Mouse (Mus musculus): Measurements from ENCODE around the gene Rubcn. TPM values are rescaled to one million over a fixed set of nuclear protein-coding genes. Genes with fewer than 3 reads are reported as not detected.

The Rubcn gene
- polyA plus RNA-seq, 1 experiment, result 22.1 TPM

GRCm38 (mm10) chr16:32813771-32814170 lies 63.8 kb downstream of the Rubcn start:
- no peak overlapping the region for H3K4me3 ChIP-seq (ENCODE audit: insufficient read depth, poor library complexity, severe bottlenecking)
- no peaks in the 10 kb centered on the region for H3K79me2 ChIP-seq (ENCODE audit: control insufficient read depth, insufficient read depth)
- no peaks in the 10 kb centered on the region for H3K79me3 ChIP-seq (ENCODE audit: low read depth)
- TF ChIP-seq FOSL1 (IDR thresholded peaks at IDR 0.05; ENCODE audit: insufficient read depth, low read length, poor library complexity, severe bottlenecking) (no peak), MYOG (IDR thresholded peaks at IDR 0.05; ENCODE audit: control insufficient read depth, extremely low read depth, insufficient read length) (no peak)
- H3K27me3 ChIP-seq (ENCODE audit: control insufficient read depth, insufficient read depth, insufficient read length), result no peaks in the 10 kb centered on the region
- no peaks in the 10 kb centered on the region for H3K36me3 ChIP-seq (ENCODE audit: control insufficient read depth, insufficient read depth)
- H3ac ChIP-seq (ENCODE audit: control insufficient read depth, insufficient read length, low read depth), result no peak overlapping the region

GRCm38 (mm10) chr16:32813362-32813761 lies 64.2 kb downstream of the Rubcn start:
- no peak overlapping the region for H3K4me3 ChIP-seq (ENCODE audit: insufficient read depth, poor library complexity, severe bottlenecking)

GRCm38 (mm10) chr16:32812888-32813361 lies 64.6 kb downstream of the Rubcn start:
- TF ChIP-seq CTCF (IDR thresholded peaks at IDR 0.05; ENCODE audit: control insufficient read depth, insufficient read depth, insufficient read length), result peak; percentile 68
- TF ChIP-seq FOSL1 (IDR thresholded peaks at IDR 0.05; ENCODE audit: insufficient read depth, low read length, poor library complexity, severe bottlenecking), result no peak
- Histone ChIP-seq H3K36me3 (ENCODE audit: control insufficient read depth, insufficient read depth) (no peaks in the 10 kb centered on the region), H3K4me3 (ENCODE audit: insufficient read depth, poor library complexity, severe bottlenecking) (no peak overlapping the region)

More at GRCm38 (mm10) chr16:32813362-32813761, 64.2 kb downstream of the Rubcn start:
- no peaks in the 10 kb centered on the region for H3K36me3 ChIP-seq (ENCODE audit: control insufficient read depth, insufficient read depth)
- no peaks in the 10 kb centered on the region for H3K79me2 ChIP-seq (ENCODE audit: control insufficient read depth, insufficient read depth)
- no peak for TF ChIP-seq MYOD1 (IDR thresholded peaks at IDR 0.05; ENCODE audit: control insufficient read depth, insufficient read length, low read depth)
- H3K27me3 ChIP-seq (ENCODE audit: control insufficient read depth, insufficient read depth, insufficient read length), result no peaks in the 10 kb centered on the region
- H3K79me3 ChIP-seq (ENCODE audit: low read depth), result no peaks in the 10 kb centered on the region
- no peak overlapping the region for H3ac ChIP-seq (ENCODE audit: control insufficient read depth, insufficient read length, low read depth)

GRCm38 (mm10) chr16:32810321-32810720 lies 67.2 kb downstream of the Rubcn start, which contains the start of gene Smbd1:
Smbd1 (minus strand) TSS chr16:32810477.
- no peaks in the 10 kb centered on the region for H3K79me2 ChIP-seq (ENCODE audit: control insufficient read depth, insufficient read depth)
- H3K4me3 ChIP-seq (ENCODE audit: insufficient read depth, poor library complexity, severe bottlenecking), result no peak within 1 kb of the TSS
- TF ChIP-seq MYOG (IDR thresholded peaks at IDR 0.05; ENCODE audit: control insufficient read depth, extremely low read depth, insufficient read length) (no peak), CTCF (IDR thresholded peaks at IDR 0.05; ENCODE audit: control insufficient read depth, insufficient read depth, insufficient read length) (no peak), MAX (IDR thresholded peaks at IDR 0.05) (no peak), MYOD1 (IDR thresholded peaks at IDR 0.05; ENCODE audit: control insufficient read depth, insufficient read length, low read depth) (no peak), USF1 (IDR thresholded peaks at IDR 0.05; ENCODE audit: low read depth) (no peak), FOSL1 (IDR thresholded peaks at IDR 0.05; ENCODE audit: insufficient read depth, low read length, poor library complexity, severe bottlenecking) (no peak), CEBPB (IDR thresholded peaks at IDR 0.05; ENCODE audit: low read depth) (no peak)
- no peak within 1 kb of the TSS for H3ac ChIP-seq (ENCODE audit: control insufficient read depth, insufficient read length, low read depth)
- no peaks in the 10 kb centered on the region for H3K36me3 ChIP-seq (ENCODE audit: control insufficient read depth, insufficient read depth)
- no peaks in the 10 kb centered on the region for H3K79me3 ChIP-seq (ENCODE audit: low read depth)
- H3K27me3 ChIP-seq (ENCODE audit: control insufficient read depth, insufficient read depth, insufficient read length), result no peaks in the 10 kb centered on the region

More at GRCm38 (mm10) chr16:32812888-32813361, 64.6 kb downstream of the Rubcn start:
- H3K27me3 ChIP-seq (ENCODE audit: control insufficient read depth, insufficient read depth, insufficient read length), result no peaks in the 10 kb centered on the region
- H3K79me3 ChIP-seq (ENCODE audit: low read depth), result no peaks in the 10 kb centered on the region
- H3K79me2 ChIP-seq (ENCODE audit: control insufficient read depth, insufficient read depth), result no peaks in the 10 kb centered on the region
- no peak overlapping the region for H3ac ChIP-seq (ENCODE audit: control insufficient read depth, insufficient read length, low read depth)

- no peaks in the 10 kb centered on the region for H3K79me3 ChIP-seq (ENCODE audit: low read depth)
- TF ChIP-seq CTCF (IDR thresholded peaks at IDR 0.05; ENCODE audit: control insufficient read depth, insufficient read depth, insufficient read length) (no peak), MYOD1 (IDR thresholded peaks at IDR 0.05; ENCODE audit: control insufficient read depth, insufficient read length, low read depth) (no peak), MYOG (IDR thresholded peaks at IDR 0.05; ENCODE audit: control insufficient read depth, extremely low read depth, insufficient read length) (no peak), CEBPB (IDR thresholded peaks at IDR 0.05; ENCODE audit: low read depth) (no peak), USF1 (IDR thresholded peaks at IDR 0.05; ENCODE audit: low read depth) (no peak), MAX (IDR thresholded peaks at IDR 0.05) (no peak), FOSL1 (IDR thresholded peaks at IDR 0.05; ENCODE audit: insufficient read depth, low read length, poor library complexity, severe bottlenecking) (no peak)
- H3K4me3 ChIP-seq (ENCODE audit: insufficient read depth, poor library complexity, severe bottlenecking), result no peak overlapping the region
- H3K27me3 ChIP-seq (ENCODE audit: control insufficient read depth, insufficient read depth, insufficient read length), result no peaks in the 10 kb centered on the region
- H3K79me2 ChIP-seq (ENCODE audit: control insufficient read depth, insufficient read depth), result no peaks in the 10 kb centered on the region
- no peaks in the 10 kb centered on the region for H3K36me3 ChIP-seq (ENCODE audit: control insufficient read depth, insufficient read depth)
- no peak overlapping the region for H3ac ChIP-seq (ENCODE audit: control insufficient read depth, insufficient read length, low read depth)
These were observed 70.0 kb downstream of the Rubcn start for GRCm38 (mm10) chr16:32807408-32808185.

GRCm38 (mm10) chr16:32805151-32805550 lies 72.4 kb downstream of the Rubcn start:
- H3ac ChIP-seq (ENCODE audit: control insufficient read depth, insufficient read length, low read depth), result no peak overlapping the region
- H3K79me2 ChIP-seq (ENCODE audit: control insufficient read depth, insufficient read depth), result no peaks in the 10 kb centered on the region
- no peak for TF ChIP-seq MYOD1 (IDR thresholded peaks at IDR 0.05; ENCODE audit: control insufficient read depth, insufficient read length, low read depth)
- TF ChIP-seq USF1 (IDR thresholded peaks at IDR 0.05; ENCODE audit: low read depth), result no peak
- no peak for TF ChIP-seq FOSL1 (IDR thresholded peaks at IDR 0.05; ENCODE audit: insufficient read depth, low read length, poor library complexity, severe bottlenecking)
- no peak for TF ChIP-seq MYOG (IDR thresholded peaks at IDR 0.05; ENCODE audit: control insufficient read depth, extremely low read depth, insufficient read length)
- H3K79me3 ChIP-seq (ENCODE audit: low read depth), result no peaks in the 10 kb centered on the region
- no peaks in the 10 kb centered on the region for H3K36me3 ChIP-seq (ENCODE audit: control insufficient read depth, insufficient read depth)
- H3K4me3 ChIP-seq (ENCODE audit: insufficient read depth, poor library complexity, severe bottlenecking), result no peak overlapping the region
- no peaks in the 10 kb centered on the region for H3K27me3 ChIP-seq (ENCODE audit: control insufficient read depth, insufficient read depth, insufficient read length)
